Mouse (Mus musculus) limb, embryonic 15.5 days (tissue): ENCODE measurements around the gene Cry1. TPM values are rescaled to one million over a fixed set of nuclear protein-coding genes. Genes with fewer than 3 reads are reported as not detected.
A peak's percentile ranks its signal among the peaks of the same experiment; 100 is the strongest.

Experiments used
- ATAC-seq: fragments of 200-750 bp; cut with Nextera tagmentation; 2 replicates; pipeline ENCODE4 v1.8.0; 2017; ENCODE audit warnings: low read depth, moderate TSS enrichment; ENCODE audit not compliant: insufficient number of reproducible peaks, low FRiP score, low TSS enrichment
- H3K27ac ChIP-seq: fragments of 300-500 bp; sonication (generic); 2 replicates; pipeline ENCODE4 v1.5.1; 2015; ENCODE audit warnings: moderate library complexity, mild to moderate bottlenecking, inconsistent platforms
- H3K27me3 ChIP-seq: fragments of 300-500 bp; sonication (generic); 2 replicates; pipeline ENCODE4 v1.6.1; 2015; ENCODE audit warnings: inconsistent platforms
- H3K36me3 ChIP-seq: fragments of 300-500 bp; sonication (generic); 2 replicates; pipeline ENCODE4 v1.6.1; 2015; ENCODE audit warnings: inconsistent platforms
- H3K4me1 ChIP-seq: fragments of 300-500 bp; sonication (generic); 2 replicates; pipeline ENCODE4 v1.6.1; 2015; ENCODE audit warnings: inconsistent platforms
- H3K4me2 ChIP-seq: fragments of 300-500 bp; sonication (generic); 2 replicates; pipeline ENCODE4 v1.6.1; 2015; ENCODE audit warnings: mild to moderate bottlenecking, inconsistent platforms
- H3K4me3 ChIP-seq: fragments of 300-500 bp; sonication (generic); 2 replicates; pipeline ENCODE4 v1.5.1; 2015; ENCODE audit warnings: mild to moderate bottlenecking, inconsistent platforms
- H3K9ac ChIP-seq: fragments of 300-500 bp; sonication (generic); 2 replicates; pipeline ENCODE4 v1.6.1; 2015; ENCODE audit warnings: inconsistent platforms
- H3K9me3 ChIP-seq: fragments of 300-500 bp; sonication (generic); 2 replicates; pipeline ENCODE4 v1.6.1; 2016; ENCODE audit warnings: inconsistent platforms
- WGBS: fragments of 180-500 bp; shearing (Covaris S2); methylation state at CpG from one replicate; pipeline ENCODE4 v1.1.7; 2015; 5-methylcytosine and 5-hydroxymethylcytosine counted together
- polyA plus RNA-seq: library from polyadenylated mRNA; unstranded; fragments of >200 nt; fragmentation: Nextera tagmentation; extraction: Ambion mirVana; gene quantifications from 2 replicates; pipeline ENCODE4 v1.2.1, GENCODE M21; 2015

The Cry1 gene
- polyA plus RNA-seq, 1 experiment from 2014 or later: 37.0 TPM

GRCm38 (mm10) chr10:85102247-85103084, 82.4 kb downstream of the Cry1 start, which contains the start of the genes Fhl4 and Tmem263:
Fhl4 (minus strand) TSS chr10:85102495.
Tmem263 (plus strand) TSS chr10:85102627.
- ATAC-seq: peak; percentile 95
- H3K4me3 ChIP-seq: peak within 1 kb of the TSS; percentile 98
- peak within 1 kb of the TSS; percentile 98 for H3K9ac ChIP-seq
- under 1% methylated on average over 80 of the region's 96 CpGs for WGBS
- H3K4me1 ChIP-seq: peaks cover 5% of the 10 kb centered on the region; the same call in 1 of the 2 replicates
- H3K27ac ChIP-seq: peak within 1 kb of the TSS; percentile 91
- no peaks in the 10 kb centered on the region for H3K36me3 ChIP-seq
- H3K27me3 ChIP-seq: no peaks in the 10 kb centered on the region
- peak within 1 kb of the TSS; percentile 71 for H3K4me2 ChIP-seq
- no peaks in the 10 kb centered on the region for H3K9me3 ChIP-seq

GRCm38 (mm10) chr10:85101841-85102240, 83.0 kb downstream of the Cry1 start:
- H3K36me3 ChIP-seq: no peaks in the 10 kb centered on the region
- H3K9ac ChIP-seq: peak overlapping the region; percentile 98
- peak overlapping the region; percentile 82 for H3K27ac ChIP-seq
- H3K9me3 ChIP-seq: no peaks in the 10 kb centered on the region
- peak overlapping the region; percentile 71 for H3K4me2 ChIP-seq
- under 1% methylated on average over 10 of the region's 10 CpGs for WGBS
- H3K4me3 ChIP-seq: peak overlapping the region; percentile 98
- no peaks in the 10 kb centered on the region for H3K27me3 ChIP-seq
- no peak for ATAC-seq
- peaks cover 5% of the 10 kb centered on the region; the same call in 1 of the 2 replicates for H3K4me1 ChIP-seq

Other genes with a start within 250 kb of the Cry1 start
- gene Fhl4, start 82.6 kb downstream of the Cry1 start, polyA plus RNA-seq: 1.4 and 1.5 TPM in 2 replicates
- 123 and 128 TPM in 2 replicates for gene Tmem263, start 82.4 kb downstream of the Cry1 start, polyA plus RNA-seq
- 14.6 and 15.6 TPM in 2 replicates for gene Mterf2, start 57.0 kb downstream of the Cry1 start, polyA plus RNA-seq
- gene Btbd11, start 201.8 kb upstream of the Cry1 start, polyA plus RNA-seq: 6.5 and 7.4 TPM in 2 replicates